Mouse (Mus musculus): Measurements from ENCODE around the gene Gm26620. TPM values are rescaled to one million over a fixed set of nuclear protein-coding genes. Genes with fewer than 3 reads are reported as not detected.

Gene Gm26620
- polyA plus RNA-seq, 1 experiment from 2014 or later: not detected

DNA sequence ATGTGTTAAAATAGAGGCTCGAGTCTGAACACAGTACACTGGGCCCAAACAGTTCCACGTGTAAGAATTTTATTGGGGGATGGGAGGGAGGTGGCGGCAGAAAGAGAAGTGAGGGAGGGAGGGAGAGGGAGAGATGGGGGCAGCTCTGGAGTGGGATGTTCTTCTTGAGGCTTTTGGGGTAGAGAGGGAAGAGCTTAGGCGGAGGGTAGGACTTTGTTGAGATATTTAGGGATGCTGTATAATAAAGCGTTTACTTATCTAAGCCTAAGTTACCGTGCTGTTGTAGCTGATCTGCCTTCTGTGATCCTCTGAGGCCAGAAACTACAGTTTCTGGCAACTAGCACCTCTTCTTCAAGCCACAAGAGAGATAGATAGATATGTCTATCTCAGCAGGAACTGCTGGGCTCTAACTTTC lies 1.2 kb downstream of the Gm26620 start:
- DNase-seq (ENCODE audit: low spot score) (no peak), ATAC-seq (ENCODE audit: low FRiP score) (no peak)
- Histone ChIP-seq H3K9me3 (ENCODE audit: control insufficient read depth, low read length) (no peaks in the 10 kb centered on the region), H3K4me1 (replicated peaks; ENCODE audit: control insufficient read depth, insufficient read depth, low read length) (no peaks in the 10 kb centered on the region), H3K4me2 (replicated peaks; ENCODE audit: low read depth, low read length) (no peak overlapping the region), H3K27ac (ENCODE audit: low read depth, low read length) (no peak overlapping the region), H3K36me3 (ENCODE audit: control insufficient read depth, insufficient read depth, low read length) (no peaks in the 10 kb centered on the region), H3K4me3 (ENCODE audit: low read depth, low read length) (no peak overlapping the region), H3K27me3 (ENCODE audit: control insufficient read depth, insufficient read depth, low read length) (no peaks in the 10 kb centered on the region), H3K9ac (ENCODE audit: low read depth, low read length) (no peak overlapping the region)
- WGBS: 62% methylated on average over 6 of the region's 6 CpGs

DNA sequence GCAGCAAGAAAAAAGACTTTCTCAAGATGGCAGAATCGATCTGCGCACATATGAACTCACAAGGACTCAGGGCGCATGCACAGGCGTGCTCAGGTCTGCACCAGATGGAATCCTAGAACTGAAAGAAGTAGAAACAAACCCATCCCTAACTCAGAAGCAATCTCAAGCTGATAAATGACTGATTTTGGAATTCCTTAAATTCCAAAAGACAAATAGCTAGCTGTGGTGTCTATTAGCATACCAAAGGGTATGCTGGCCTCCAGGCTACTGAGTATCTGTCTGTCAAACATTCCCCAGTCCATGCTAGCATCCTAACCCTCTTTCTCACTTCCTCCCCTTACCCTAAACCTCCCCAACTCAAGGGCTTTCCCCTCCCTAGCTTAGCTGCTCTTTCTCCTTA lies 4.4 kb downstream of the Gm26620 start:
- H3K27ac ChIP-seq (ENCODE audit: low read depth, low read length): no peak overlapping the region
- DNase-seq (ENCODE audit: low spot score): no peak
- H3K9me3 ChIP-seq (ENCODE audit: control insufficient read depth, low read length): no peaks in the 10 kb centered on the region
- no peak for ATAC-seq (ENCODE audit: low FRiP score)
- H3K4me1 ChIP-seq (replicated peaks; ENCODE audit: control insufficient read depth, insufficient read depth, low read length): no peaks in the 10 kb centered on the region
- no peaks in the 10 kb centered on the region for H3K27me3 ChIP-seq (ENCODE audit: control insufficient read depth, insufficient read depth, low read length)
- no peak overlapping the region for H3K4me3 ChIP-seq (ENCODE audit: low read depth, low read length)
- H3K4me2 ChIP-seq (replicated peaks; ENCODE audit: low read depth, low read length): no peak overlapping the region
- H3K36me3 ChIP-seq (ENCODE audit: control insufficient read depth, insufficient read depth, low read length): no peaks in the 10 kb centered on the region
- 62% methylated on average over 4 of the region's 4 CpGs for WGBS
- H3K9ac ChIP-seq (ENCODE audit: low read depth, low read length): no peak overlapping the region

DNA sequence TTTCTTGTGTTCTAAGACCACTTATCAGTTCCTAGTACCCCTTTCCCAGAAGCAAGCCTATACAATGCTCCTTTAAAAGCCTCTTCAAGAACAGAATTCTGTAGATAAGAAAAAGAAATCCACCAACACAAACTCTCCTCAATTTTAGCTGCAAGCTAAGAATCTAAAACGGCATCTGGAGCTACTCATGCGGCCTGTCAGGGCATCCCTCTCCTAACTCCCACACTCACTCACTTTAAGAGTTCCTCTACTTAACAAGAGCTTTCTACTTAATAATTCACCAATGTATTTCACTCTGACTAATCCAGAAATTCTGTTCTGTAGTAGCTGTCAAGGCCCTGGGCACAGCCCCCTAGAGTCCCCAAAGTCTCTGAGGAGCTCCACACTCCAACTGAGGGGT lies 6.8 kb downstream of the Gm26620 start:
- Histone ChIP-seq H3K27ac (ENCODE audit: low read depth, low read length) (no peak overlapping the region), H3K36me3 (ENCODE audit: control insufficient read depth, insufficient read depth, low read length) (no peaks in the 10 kb centered on the region), H3K9ac (ENCODE audit: low read depth, low read length) (no peak overlapping the region), H3K4me1 (replicated peaks; ENCODE audit: control insufficient read depth, insufficient read depth, low read length) (no peaks in the 10 kb centered on the region), H3K4me3 (ENCODE audit: low read depth, low read length) (no peak overlapping the region), H3K27me3 (ENCODE audit: control insufficient read depth, insufficient read depth, low read length) (no peaks in the 10 kb centered on the region), H3K4me2 (replicated peaks; ENCODE audit: low read depth, low read length) (no peak overlapping the region), H3K9me3 (ENCODE audit: control insufficient read depth, low read length) (no peaks in the 10 kb centered on the region)
- 82% methylated on average over 2 of the region's 2 CpGs for WGBS
- DNase-seq (ENCODE audit: low spot score) (no peak), ATAC-seq (ENCODE audit: low FRiP score) (no peak)

DNA sequence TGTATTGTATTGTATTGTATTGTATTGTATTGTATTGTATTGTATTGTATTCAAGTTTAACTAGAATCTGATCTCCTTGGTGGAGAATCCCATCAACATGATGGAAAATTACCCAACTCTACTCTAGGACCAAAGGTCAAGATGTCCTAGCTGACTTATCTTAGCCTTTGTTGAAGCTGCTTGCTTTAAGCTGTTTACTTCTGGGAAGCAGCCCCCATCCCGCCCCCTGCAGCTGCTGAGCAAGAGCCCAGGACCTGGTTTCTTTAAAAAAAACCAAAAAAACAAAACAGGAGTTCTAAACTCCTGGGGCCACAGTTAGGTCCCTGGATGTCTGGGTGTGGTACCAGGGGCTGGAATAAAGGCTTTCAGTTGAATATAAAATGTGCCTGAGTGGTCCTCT lies 7.4 kb downstream of the Gm26620 start:
- H3K27me3 ChIP-seq (ENCODE audit: control insufficient read depth, insufficient read depth, low read length): no peaks in the 10 kb centered on the region
- 58% methylated on average over 1 of the region's 1 CpGs for WGBS
- no peaks in the 10 kb centered on the region for H3K36me3 ChIP-seq (ENCODE audit: control insufficient read depth, insufficient read depth, low read length)
- ATAC-seq (ENCODE audit: low FRiP score) (no peak), DNase-seq (ENCODE audit: low spot score) (no peak)
- H3K9me3 ChIP-seq (ENCODE audit: control insufficient read depth, low read length): no peaks in the 10 kb centered on the region
- no peak overlapping the region for H3K9ac ChIP-seq (ENCODE audit: low read depth, low read length)
- H3K4me1 ChIP-seq (replicated peaks; ENCODE audit: control insufficient read depth, insufficient read depth, low read length): no peaks in the 10 kb centered on the region
- H3K27ac ChIP-seq (ENCODE audit: low read depth, low read length): no peak overlapping the region
- H3K4me2 ChIP-seq (replicated peaks; ENCODE audit: low read depth, low read length): no peak overlapping the region
- no peak overlapping the region for H3K4me3 ChIP-seq (ENCODE audit: low read depth, low read length)

DNA sequence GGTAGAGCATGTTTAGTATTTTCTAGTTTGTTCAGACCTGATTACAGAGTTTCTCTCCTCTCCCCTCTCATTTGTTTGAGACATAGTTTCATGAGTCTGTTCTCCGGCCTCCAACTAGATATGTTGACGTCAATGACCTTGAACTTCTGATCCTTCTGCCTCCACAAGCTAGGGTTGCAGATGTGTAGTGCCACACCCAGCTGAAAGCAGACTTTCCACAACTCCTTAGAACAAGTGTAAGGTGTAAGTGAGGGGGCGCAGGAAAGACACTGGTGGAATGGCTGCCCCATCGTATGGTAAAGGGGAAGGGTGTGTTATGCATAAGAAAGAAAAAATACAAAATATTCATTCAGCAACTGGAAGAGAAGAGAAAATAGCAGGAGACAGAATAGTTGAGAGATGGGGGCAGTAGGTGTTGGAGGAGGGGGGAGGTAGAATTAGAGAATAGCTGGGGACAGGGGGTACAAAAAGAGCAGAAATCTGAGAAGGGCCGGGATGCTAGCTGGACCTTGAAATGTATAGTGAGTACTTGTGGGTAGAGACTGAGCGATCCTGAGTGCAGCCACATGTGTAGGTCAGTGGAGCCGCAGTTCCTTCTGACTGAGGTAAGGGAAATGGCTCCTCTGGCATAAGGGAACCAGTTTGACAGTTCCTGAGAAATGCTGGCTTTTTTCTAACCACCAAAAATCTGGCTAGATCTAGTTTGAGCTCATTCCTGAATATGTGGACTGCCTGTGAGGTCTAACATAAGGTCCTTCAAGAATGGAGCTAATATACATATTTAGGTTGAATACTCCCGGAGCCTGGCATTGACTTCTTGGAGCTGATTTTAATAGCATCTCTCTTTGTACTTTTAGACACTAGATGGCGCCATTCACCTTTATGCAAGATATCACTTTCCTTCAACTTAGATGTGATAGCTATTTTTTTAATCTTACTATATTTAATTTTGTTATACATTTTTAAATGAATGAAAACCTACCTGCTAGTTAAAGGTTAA lies 10.0 kb downstream of the Gm26620 start:
- H3K4me1 ChIP-seq (replicated peaks; ENCODE audit: control insufficient read depth, insufficient read depth, low read length): no peaks in the 10 kb centered on the region
- WGBS: 72% methylated on average over 9 of the region's 9 CpGs
- ATAC-seq (ENCODE audit: low FRiP score): no peak
- DNase-seq (ENCODE audit: low spot score): peak; percentile 69
- H3K27me3 ChIP-seq (ENCODE audit: control insufficient read depth, insufficient read depth, low read length): no peaks in the 10 kb centered on the region
- H3K4me2 ChIP-seq (replicated peaks; ENCODE audit: low read depth, low read length): no peak overlapping the region
- no peaks in the 10 kb centered on the region for H3K36me3 ChIP-seq (ENCODE audit: control insufficient read depth, insufficient read depth, low read length)
- H3K4me3 ChIP-seq (ENCODE audit: low read depth, low read length): no peak overlapping the region
- no peak overlapping the region for H3K9ac ChIP-seq (ENCODE audit: low read depth, low read length)
- no peaks in the 10 kb centered on the region for H3K9me3 ChIP-seq (ENCODE audit: control insufficient read depth, low read length)
- no peak overlapping the region for H3K27ac ChIP-seq (ENCODE audit: low read depth, low read length)

DNA sequence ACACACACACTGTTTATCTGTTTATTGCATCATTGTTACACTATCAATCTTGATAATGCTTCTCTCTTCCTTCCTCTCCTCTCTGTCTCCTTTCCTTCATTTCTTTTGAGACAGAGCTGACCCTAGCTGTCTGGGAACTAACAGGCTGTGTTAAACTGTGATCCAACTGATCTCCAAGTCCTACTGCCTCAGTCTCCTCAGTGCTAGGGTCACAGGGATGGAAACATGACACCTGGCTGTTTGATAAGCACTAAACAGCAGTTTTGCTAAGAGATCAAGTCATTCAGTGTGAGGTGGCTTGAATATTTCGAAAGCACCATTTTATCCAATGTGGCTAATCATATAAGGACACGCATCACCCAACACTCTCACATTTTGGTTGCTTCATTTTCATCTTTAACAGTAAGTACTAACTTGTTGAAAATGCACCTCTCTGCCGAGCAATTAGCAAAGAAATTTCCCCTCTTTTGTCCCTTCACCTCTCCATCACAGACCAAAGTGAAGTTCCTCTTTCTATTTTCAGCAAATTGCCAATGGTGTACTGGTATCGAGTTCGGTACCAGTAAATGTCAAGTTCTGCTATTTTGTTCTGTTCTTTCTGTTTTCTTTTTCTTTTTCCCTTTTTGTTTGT lies 11.9 kb downstream of the Gm26620 start:
- 84% methylated on average over 5 of the region's 5 CpGs for WGBS

DNA sequence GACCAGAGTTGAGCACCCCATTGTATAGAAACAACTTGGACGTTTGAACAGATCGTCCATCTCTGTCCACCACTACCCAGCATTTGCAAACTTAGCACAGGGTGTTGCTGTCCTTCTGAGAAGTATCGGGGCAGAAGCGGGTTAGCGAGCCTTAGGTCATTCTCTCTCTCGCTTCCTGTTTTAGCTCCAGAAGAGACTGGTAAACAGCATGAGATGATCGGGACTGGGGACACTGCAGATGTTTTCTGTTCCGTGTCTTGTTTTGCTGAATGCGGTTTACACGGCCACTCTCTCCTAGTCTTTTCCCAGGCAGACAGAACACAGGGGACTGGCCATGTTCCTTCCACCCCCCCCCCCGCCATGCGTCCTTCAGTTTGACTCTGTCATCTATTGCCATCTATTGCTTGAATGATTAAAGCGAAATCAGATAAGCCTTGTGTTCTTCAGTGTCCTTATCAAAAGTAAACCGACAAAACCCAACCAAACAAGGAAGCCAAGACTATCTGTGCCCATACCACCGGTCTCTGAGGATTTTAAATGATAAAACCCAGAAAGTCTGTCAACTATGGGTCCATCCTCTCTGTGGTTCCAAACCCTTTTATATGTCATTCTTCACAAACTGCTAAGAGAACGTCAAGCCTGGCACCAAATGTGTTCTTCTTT lies 13.7 kb downstream of the Gm26620 start:
- no peak overlapping the region for H3K4me2 ChIP-seq (replicated peaks; ENCODE audit: low read depth, low read length)
- no peak overlapping the region for H3K9ac ChIP-seq (ENCODE audit: low read depth, low read length)
- no peaks in the 10 kb centered on the region for H3K9me3 ChIP-seq (ENCODE audit: control insufficient read depth, low read length)
- ATAC-seq (ENCODE audit: low FRiP score) (no peak), DNase-seq (ENCODE audit: low spot score) (no peak)
- H3K27ac ChIP-seq (ENCODE audit: low read depth, low read length): no peak overlapping the region
- 80% methylated on average over 16 of the region's 16 CpGs for whole genome bisulfite sequencing
- no peaks in the 10 kb centered on the region for H3K4me1 ChIP-seq (replicated peaks; ENCODE audit: control insufficient read depth, insufficient read depth, low read length)
- no peaks in the 10 kb centered on the region for H3K36me3 ChIP-seq (ENCODE audit: control insufficient read depth, insufficient read depth, low read length)
- no peak overlapping the region for H3K4me3 ChIP-seq (ENCODE audit: low read depth, low read length)
- no peaks in the 10 kb centered on the region; the same call in 1 of the 2 replicates for H3K27me3 ChIP-seq (ENCODE audit: control insufficient read depth, insufficient read depth, low read length)

More for the DNA sequence above, 11.9 kb downstream of the Gm26620 start:
- Histone ChIP-seq H3K27ac (ENCODE audit: low read depth, low read length) (no peak overlapping the region), H3K27me3 (ENCODE audit: control insufficient read depth, insufficient read depth, low read length) (no peaks in the 10 kb centered on the region), H3K4me2 (replicated peaks; ENCODE audit: low read depth, low read length) (no peak overlapping the region), H3K4me3 (ENCODE audit: low read depth, low read length) (no peak overlapping the region), H3K4me1 (replicated peaks; ENCODE audit: control insufficient read depth, insufficient read depth, low read length) (no peaks in the 10 kb centered on the region), H3K9me3 (ENCODE audit: control insufficient read depth, low read length) (no peaks in the 10 kb centered on the region), H3K9ac (ENCODE audit: low read depth, low read length) (no peak overlapping the region), H3K36me3 (ENCODE audit: control insufficient read depth, insufficient read depth, low read length) (no peaks in the 10 kb centered on the region)
- ATAC-seq (ENCODE audit: low FRiP score) (no peak), DNase-seq (ENCODE audit: low spot score) (no peak)

DNA sequence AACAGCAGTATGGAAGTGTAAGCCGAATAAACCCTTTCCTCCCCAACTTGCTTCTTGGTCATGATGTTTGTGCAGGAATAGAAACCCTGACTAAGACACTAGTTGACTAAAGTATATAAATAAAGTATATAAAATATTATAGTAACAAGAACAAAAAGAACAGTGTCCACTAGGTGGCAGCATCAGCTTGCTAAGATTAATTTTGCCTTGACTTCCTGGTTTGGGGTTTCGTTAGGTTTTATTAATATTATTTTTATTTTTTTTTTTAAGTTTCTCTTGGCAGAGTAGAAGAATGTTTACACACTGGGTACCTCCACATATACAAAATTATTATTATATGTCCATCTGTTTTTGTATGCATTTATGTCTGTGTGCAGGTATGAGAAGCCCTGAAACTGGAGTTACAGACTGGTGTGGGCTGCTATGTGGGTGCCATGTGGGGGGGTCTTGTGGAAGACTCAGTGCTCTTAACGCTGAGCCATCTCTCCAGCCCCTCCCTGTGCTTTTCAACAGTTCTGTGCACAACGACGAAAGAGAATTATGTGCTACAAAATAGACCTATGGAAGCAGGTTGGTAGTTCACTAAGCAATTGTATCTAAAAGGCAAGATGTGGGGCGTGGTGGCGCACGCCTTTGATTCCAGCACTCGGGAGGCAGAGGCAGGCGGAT lies 16.1 kb downstream of the Gm26620 start:
- Histone ChIP-seq H3K36me3 (ENCODE audit: control insufficient read depth, insufficient read depth, low read length) (no peaks in the 10 kb centered on the region), H3K4me1 (replicated peaks; ENCODE audit: control insufficient read depth, insufficient read depth, low read length) (no peaks in the 10 kb centered on the region), H3K9ac (ENCODE audit: low read depth, low read length) (no peak overlapping the region), H3K4me2 (replicated peaks; ENCODE audit: low read depth, low read length) (no peak overlapping the region), H3K27ac (ENCODE audit: low read depth, low read length) (no peak overlapping the region), H3K4me3 (ENCODE audit: low read depth, low read length) (no peak overlapping the region), H3K27me3 (ENCODE audit: control insufficient read depth, insufficient read depth, low read length) (no peaks in the 10 kb centered on the region; the same call in 1 of the 2 replicates), H3K9me3 (ENCODE audit: control insufficient read depth, low read length) (no peaks in the 10 kb centered on the region)
- peak; percentile 72 for DNase-seq (ENCODE audit: low spot score)
- ATAC-seq (ENCODE audit: low FRiP score): no peak
- WGBS: 46% methylated on average over 10 of the region's 10 CpGs
